Mouse (Mus musculus): Measurements from ENCODE around the gene Man1a2.
A peak's percentile ranks its signal among the peaks of the same experiment; 100 is the strongest.

The Man1a2 gene

DNA sequence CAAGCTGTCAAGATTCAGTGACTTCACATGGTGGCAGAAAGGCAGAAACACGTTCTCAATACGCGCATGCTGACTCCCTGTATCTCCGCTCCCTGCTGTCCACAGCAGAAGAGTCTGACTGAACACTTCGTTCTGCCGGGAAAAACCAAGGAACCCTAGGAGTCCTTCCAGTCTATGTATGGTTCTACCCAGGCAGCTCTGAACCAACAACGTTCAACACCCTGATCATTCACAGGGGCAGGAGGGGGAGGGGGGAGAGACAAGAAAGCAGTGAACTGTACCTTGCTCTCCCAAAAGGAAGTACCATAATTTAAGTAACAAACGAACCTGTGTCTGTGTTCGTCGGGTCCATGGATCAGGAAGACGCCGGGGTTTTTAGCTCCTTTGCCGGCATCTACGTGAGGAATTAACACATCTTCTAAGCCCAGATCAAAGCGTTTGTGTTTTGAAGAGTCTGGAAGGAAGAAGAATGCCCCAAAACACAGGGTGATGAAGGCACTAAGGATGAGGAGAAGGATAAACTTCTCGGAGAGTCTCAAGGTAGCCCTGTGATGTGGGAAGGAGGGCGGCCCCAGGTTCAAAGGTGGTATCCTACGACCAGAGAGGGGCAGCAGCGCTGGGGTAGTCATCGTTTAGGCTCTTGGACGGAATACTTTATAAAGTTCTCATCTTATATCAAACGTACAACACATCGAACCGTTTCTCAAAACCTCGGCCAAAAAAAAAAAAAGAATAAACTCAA lies 898 bp downstream of the Man1a2 start:
- DNase-seq = peak; percentile 18

DNA sequence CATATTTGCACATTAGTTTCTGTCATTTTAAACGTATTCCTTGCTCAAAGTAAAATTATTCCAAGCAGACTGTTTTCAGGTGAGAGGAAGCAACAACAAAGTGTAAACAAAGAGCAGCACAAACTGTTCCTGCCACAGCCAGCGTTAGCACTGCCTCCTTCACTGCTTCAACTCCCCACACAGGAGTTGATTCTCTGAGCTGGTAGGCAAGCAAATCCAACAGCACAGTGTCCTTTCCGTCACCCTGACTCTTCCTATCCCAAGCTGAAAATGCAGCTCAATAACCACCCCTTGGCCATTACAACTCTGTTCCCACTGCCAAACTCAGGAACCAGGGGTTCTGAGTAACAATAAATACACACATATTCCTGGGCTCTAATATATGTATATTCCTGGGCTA lies 2.5 kb downstream of the Man1a2 start:
- no peak for DNase-seq

DNA sequence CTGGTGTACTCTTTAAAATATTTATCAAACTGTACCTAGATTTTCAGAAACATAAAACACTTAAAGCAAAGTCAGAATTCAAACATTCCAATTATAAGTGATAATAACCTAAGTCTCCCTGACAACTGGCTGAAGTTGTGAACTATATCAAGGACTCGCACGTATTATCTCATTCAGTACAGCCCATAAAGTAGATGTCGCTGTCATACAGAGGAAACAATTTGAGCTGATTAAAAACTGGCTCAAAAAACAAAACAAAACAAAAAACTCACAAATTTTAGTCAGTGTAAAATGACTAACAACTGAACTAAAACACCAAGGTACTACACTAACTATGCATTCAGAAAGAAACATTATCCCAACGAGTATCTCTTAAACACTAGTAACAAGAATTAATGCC lies 3.0 kb downstream of the Man1a2 start:
- DNase-seq = no peak

DNA sequence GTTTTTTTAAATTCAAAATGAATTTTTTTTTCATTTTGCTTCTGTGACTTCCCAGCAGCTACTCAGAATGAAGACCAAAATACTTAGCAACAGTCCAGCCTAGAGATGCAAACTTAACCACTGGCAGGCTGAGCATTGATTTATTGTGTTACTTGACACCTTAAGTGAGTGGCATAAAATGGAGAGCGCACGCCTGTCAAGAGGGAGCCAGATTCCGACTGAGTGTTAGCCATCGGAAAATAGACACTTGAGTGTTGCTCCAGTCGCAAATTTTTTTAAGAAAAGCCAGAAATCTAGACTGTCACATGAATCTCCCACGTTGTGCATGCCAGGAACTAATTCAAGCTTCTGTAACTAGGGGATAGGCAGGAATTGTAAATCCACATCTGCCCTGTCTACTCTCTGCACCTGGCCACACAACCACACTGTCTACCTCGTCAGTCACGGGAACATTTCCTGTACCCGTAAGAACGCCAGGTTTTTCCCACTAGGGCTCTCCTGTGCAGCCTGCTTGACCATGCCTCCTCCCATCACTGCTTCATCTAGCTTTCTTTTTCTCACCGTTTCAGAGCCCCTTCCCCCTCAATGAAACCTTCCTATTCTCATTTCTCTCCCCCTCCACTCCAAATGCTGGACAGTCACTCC lies 3.7 kb downstream of the Man1a2 start:
- peak; percentile 21 for DNase-seq

DNA sequence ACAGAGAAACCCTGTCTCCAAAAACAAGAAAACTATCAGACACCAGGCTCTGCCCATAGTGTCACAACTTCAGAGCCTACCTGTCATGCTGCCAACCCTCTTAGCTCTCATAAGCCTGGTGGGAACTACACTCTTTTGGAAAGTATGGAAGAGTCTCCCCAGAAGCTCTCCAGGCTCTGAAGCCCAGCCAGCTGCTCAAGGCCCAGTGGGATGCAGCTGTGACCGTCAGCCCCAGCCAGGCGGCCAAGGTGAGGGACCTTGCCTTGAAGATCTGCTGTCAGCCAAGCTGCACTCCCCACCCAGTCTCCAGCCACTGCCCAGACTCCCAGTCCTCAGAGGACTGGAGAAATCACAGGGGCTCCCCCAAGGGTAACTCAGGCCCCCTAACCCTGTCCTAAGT lies 5.1 kb downstream of the Man1a2 start:
- no peak for DNase-seq

DNA sequence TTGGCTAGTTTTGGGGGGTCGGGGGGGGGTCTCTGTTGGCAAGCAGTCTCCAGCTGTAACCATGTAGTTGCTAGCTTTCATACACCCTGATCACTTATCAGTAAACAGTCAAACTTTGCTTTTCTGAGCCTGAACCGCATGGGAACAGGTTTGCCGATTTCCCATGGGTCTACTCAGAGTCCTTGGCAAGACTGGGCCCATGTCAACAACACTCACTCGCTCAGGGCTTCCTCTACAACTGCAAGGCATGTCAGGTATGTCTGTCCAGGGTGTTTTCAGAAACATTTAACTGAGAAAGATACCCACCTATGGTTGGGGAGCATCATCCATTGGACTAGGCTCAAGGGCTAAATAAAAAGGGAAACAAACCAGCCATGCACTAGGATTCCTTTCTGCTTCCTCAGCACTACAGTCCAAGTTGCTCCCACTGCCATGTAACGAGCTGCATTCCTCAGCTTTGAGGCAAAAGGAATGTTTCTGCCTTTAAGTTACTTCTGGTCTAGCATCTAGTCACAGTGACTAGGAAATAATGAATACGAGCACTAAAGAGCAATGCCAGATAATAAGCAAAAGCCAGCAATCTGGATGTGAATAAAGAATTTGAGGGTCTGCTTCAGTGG lies 6.2 kb downstream of the Man1a2 start:
- no peak for DNase-seq

DNA sequence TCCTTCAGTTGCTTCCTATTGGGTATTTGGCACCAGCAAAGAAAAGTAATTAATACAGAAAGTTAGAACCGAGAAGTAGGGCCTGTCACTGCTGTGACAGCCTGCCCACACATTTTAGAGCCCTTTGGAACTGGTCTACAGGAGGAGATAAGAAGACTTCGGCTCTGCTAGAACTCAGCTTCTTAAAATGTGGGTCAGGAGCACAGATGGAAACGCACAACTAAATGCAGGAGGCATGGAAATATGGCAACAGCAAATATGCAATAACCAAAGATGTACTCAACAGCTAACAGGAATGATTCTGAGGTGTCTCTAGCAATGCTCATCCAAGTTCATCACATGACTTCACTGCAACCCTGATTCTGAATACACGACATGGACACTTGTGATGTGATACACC lies 10.2 kb downstream of the Man1a2 start:
- no peak for DNase-seq

DNA sequence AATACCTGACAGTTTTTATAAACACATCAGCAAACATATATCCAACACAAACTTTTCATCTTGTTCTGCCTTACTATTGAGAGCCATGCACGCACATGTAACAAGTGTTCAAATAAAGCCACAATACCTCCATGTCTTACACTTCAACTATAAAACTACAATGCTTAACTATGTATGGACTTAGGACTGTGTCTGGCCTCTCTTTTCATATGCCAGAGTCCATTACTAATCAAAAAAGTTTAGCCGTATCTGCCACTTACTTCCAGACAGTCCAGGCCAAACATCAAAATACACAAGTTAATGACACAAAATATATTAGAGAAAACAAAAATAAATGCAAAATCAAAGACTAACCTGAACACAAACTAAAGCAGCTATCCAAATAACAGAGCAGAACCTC lies 14.9 kb downstream of the Man1a2 start:
- no peak for DNase-seq

DNA sequence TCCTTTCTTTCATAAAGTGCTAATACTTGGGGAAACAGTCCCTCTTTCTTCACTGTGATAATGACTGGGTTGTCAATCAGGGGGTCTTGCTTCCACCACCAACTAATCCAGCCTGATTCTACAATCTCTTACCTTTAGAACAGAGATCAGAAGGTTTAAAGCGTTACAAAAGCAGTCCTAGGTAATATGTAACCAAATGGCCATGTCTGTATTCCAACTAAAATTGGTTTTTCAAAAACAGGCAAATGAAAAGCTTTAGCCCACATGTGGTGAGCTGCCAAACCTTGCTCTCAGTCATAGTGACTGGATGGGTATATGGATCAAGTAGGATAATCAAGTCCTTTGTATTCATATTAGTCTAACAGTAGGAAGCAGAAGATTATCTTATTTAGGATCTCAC lies 32.0 kb downstream of the Man1a2 start:
- no peak for DNase-seq

DNA sequence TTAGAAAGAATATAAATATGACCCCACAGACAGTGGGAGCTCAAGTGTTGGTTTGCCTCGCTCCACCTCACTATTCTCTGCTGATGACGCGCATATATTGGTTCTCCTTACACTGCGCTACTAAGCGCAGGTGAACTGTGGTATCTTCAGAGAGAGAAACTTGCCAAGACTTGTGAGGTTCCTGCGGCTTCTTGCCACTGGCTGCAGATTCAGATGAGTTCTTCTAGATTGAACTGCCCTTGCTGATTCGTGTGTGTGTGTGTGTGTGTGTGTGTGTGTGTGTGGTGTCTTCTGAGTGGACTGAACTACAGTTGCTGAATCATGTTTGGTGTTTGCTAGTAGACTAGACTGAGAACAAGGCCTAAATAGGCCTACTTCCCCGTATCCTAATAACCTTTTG lies 43.7 kb downstream of the Man1a2 start:
- DNase-seq = no peak

DNA sequence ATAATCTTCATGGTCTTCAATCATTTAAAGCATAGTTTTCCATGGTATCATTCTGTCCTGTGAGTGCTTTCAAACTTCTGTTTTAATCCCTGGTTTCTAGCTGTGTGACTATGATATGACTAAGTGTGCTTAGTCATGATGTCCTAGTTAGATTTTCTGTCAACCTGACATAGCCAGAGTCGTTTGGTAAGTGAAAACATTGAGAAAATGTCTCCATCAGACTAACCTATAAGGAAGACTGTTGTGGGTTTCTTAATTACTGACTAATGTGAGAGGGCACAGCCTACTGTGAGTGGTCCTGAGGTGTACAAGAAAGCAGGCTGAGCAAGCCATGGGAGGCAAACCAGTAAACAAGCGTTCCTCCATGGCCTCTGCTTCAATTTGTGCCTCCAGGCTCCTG lies 49.0 kb downstream of the Man1a2 start:
- DNase-seq = no peak

DNA sequence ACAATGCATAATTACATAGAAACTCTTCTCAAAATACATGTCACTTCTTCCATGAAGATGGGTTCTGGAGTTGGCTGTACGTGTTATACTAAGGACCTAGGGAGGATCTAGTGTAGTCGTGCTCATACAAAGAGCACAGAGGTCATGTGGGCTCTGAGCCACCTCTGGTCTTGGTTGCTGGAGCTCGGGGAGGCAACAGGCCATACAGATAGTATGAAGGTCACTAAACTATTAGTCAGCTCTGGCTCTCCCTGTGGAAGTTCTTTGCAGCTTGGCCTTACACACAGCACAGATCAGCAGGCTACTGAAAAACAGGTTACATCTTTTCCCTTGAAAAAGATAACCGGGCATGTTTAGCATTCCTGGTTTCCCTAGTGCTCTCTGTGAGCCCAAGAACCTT lies 50.5 kb downstream of the Man1a2 start:
- DNase-seq = no peak

DNA sequence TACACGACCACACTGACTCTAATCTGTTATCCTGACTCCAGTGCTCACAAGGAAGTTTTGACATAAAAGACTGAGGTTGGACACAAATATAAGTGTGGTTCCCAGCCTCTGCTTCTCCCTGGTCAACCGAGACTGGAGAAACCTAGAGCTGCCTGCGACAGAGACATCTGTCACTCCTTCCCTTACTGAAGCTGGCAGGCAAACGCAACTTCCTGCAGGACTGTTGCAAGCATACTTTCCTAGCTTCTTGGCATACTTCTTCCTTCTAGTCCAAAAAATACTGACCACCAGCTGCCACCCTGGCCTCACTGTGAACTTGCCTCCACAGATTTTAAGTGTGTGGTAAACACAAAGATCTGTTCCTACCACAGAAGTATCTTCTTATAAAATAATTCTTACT lies 66.8 kb downstream of the Man1a2 start:
- peak; percentile 25 for DNase-seq

DNA sequence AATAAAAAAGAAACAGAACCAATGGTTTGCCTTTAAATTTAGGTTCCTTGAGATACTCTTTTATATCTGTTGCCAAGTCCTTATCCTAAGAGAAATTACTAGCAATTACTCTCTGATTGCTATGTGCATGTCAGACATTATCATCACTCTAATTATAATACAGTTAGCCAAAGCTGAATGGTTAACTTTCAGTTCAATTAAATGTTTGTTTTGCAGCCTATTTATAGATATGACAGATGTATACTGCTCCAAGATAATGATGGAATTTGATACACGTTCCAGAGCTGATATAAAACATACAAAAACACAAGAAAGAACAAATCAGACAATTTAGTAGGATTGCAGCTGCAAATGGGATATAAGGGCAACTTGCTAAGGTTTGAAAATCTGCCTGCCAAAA lies 74.4 kb downstream of the Man1a2 start:
- no peak for DNase-seq

DNA sequence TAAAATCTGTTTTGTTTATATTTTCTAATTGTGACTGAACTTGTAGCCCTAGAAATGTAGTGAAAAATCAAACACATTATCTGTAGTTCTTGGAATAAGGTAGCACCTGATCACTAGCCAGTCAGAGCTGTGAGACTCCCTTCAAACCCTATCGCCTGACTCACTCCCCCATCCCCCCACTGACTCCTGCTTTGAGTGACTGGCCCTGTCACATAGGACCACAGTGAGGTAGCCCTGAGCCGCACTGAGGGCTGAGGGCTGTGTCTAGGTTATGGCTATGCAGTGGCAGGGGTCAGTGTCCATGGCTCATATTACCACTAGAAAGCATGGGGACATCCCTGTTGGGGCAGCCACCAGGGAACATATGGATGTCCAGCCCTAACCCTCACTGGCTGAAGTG lies 80.8 kb downstream of the Man1a2 start:
- peak; percentile 20 for DNase-seq

DNA sequence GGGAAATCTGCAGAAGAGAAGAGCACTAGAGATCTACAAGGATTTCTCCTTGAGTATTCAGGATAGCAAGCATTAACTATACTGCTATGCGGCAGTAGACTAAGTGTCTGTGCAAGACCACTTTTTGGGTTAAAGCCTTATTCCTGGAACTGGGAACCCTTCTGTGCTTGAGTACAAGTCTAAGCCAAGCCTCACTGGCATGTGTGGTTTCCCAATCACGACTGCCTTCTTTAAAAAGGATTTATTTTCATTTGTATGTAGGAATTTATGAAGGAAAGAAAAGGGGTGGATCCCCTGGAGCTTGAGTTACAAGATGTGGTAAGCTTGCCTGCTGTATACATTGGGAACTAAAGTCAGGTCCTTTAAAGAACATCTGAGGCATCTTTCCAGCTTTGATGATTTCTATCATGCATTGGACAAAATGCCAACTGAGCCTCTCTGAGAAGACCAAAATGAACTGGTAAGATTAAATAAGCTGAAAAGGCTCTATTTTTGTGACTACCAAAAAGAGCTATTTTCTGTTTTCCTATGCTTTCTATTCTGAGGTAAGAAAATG lies 86.0 kb downstream of the Man1a2 start:
- DNase-seq = no peak

DNA sequence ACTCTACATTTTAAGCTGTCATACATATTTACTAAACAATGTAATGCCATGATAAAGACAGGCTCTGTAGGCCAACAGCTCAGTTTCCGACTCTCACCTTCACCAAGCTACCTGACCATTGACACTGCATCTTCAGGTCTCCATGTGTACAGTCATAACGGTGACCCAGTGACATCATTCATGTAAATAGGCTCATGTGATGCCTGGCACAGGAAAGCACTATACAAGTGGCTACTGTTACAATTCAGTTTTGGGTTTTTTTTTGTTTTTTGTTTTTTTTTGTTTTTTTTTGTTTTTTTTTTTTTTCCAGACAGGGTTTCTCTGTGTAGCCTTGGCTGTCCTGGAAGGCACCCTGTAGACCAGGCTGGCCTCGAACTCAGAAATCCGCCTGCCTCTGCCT lies 94.2 kb downstream of the Man1a2 start:
- DNase-seq = no peak

DNA sequence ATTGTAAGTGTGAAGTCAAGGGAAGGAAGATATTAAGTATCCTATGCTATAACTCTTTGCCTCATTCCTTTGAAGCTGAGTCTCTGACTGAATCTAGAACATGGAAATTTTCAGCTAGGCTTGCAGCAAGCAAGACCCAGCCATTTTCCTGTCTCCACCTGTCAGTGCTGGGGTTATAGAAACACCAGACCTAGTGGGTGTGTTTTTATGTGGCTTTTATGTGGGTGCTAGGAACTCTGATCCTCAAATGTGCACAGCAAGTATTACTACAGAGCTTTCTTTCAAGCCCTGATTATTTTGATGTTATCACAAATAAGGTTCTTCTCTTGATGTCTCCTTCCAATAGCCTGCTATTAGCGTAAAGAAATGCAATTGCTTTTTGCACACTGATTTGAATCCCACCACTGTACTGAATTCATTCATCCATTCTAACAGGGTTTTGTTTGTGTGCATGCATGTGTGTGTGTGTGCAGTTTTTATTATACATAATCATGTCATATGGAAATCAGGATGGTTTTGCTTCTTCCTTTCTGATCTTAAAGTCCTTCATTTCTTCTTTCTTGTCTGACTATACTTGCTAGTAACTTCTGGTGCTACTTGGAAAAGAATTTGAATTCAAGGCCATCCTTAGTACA lies 102.5 kb downstream of the Man1a2 start:
- no peak for DNase-seq

DNA sequence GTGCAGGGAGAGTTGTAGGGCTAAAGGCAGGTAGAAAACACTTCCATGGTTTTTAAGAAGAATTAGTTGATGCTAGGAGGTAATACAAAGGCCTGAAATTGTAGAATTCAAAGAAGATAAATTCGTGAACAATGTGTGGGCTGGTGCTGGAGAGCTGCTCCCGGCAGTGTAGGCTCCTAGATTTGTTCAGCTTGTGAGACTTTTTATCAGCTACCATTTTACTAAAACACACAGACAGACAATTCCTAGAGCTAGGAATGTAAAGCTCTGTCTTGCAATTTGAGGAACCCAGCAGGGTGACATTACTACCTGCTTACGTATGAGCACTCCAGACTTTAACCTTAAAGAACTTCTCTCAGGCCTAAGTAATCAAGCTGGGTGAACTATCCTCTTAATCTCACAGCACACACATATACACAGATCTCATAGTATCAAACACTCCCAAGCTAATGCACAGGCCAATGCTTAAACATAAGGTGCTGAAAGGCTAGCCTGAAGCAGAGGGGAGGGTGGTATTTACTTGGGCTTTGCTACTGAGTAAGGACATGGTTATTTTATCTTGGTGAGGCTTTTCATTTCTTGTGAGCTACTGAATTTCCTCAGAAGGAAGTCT lies 112.6 kb downstream of the Man1a2 start:
- no peak for DNase-seq

DNA sequence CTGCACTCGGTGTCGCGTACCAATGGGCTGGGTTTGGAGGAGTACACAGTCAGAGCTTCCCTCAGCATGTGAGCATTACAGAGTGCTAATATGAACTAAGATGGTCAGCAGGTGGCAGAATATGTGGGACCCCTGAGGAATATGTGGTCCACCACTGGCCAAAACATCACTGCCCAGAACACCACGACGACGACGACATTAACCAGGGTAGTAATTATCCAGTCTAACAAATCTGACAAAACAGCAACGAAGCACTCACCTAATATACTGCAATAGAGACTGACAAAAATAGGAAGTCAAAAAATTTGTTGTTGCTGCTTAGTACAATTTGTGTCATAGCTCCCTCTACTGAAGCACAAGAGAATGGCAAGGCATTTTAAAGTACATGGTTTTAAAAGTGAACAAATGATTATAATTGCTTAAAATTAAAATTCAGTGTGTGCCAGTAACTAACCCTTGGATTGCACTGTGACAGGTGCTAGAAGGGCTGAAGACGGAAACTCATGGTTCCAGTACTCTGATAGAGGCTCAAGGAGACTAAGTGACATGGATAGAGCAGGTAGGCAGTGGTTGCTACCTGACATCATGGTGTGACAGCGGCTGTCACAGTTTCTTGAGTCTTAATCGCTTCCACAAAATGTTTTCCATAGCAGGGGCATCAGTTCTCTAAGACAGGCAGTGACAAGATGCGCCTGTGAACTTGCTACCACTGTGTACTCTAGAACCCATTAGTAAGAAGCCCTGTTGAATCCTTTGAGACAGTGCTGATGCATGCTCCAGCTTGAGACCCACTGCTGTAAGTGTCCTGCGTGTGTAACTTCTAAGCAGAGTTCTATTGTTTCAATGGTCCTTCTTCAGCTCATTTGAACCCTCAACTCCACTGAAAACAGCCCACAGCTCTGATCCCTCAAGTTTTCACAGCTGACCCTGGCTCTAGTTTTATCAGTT lies 116.6 kb downstream of the Man1a2 start:
- DNase-seq = peak; percentile 39

DNA sequence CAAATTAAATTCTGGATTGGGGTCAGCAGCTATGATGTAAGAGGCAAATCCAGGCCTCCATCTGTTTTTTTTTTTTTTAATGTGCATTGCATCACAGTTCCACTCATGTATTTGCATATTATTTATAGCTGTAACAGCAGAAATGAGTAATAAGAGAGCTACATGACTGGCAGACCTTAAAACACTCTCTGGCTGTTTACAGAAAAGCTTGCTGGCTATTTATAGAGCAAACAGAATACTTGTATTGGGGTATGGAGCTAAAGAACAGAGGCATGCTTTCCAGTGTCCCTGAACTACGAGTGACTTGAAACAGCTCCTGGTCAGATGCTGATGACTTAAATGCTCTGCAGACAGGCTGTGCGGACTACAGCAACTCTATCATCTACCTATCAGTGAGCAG lies 121.7 kb downstream of the Man1a2 start:
- no peak for DNase-seq

DNA sequence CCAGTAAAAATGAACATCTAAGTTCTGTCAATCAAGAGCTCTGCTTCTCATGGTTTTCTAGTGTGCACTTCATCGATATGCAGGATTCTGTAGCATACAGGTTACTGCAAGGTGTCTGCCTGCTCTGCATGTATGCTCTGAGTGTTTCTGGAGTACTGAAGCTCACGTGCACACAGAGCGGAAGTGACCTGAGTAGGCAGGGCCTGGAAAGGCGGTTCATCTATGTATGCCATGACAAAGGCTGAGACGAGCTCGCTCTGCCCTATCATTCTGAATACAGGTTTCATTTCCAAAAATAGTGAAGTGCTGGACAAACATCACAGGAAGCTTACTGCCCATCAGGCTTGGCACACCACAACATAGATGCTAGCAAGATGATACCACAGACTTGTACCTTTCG lies 122.8 kb downstream of the Man1a2 start:
- DNase-seq = no peak

Measured in lung, postnatal 36 days (tissue).